Mouse (Mus musculus) lung, embryonic 14.5 days (tissue): ENCODE measurements at regions not wholly inside any gene's neighbourhood (a gene's known extent, or its start where the extent isn't known, plus 50 kb on each side); places are given as distances from the start of the nearest gene placed in this dataset.
"Not testable (repeated sequence)": the region's sequence is repeated elsewhere in the genome, so short reads cannot be mapped to it uniquely, and the experiment has no call there.

Experiments used
- ATAC-seq: fragments of 200-750 bp; cut with Nextera tagmentation; 2 replicates; pipeline ENCODE4 v1.8.0; 2017; ENCODE audit warnings: mild to moderate bottlenecking, moderate TSS enrichment, moderate library complexity; ENCODE audit not compliant: insufficient read depth
- DNase-seq: peaks from one replicate; pipeline ENCODE4 v3.0.0-alpha.2; 2015
- H3K27ac ChIP-seq: fragments of 300-500 bp; sonication (generic); 2 replicates; pipeline ENCODE4 v1.5.1; 2014; ENCODE audit warnings: low read depth, mild to moderate bottlenecking, moderate library complexity
- H3K27me3 ChIP-seq: fragments of 300-500 bp; sonication (generic); 2 replicates; pipeline ENCODE4 v1.6.1; 2014; ENCODE audit warnings: low read length, control low read depth; ENCODE audit not compliant: insufficient read depth
- H3K36me3 ChIP-seq: fragments of 300-500 bp; sonication (generic); 2 replicates; pipeline ENCODE4 v1.6.1; 2014; ENCODE audit warnings: control low read depth; ENCODE audit not compliant: insufficient read depth
- H3K4me1 ChIP-seq: fragments of 300-500 bp; sonication (generic); 2 replicates; pipeline ENCODE4 v1.6.1; 2014; ENCODE audit warnings: antibody characterized with exemption, control low read depth; ENCODE audit not compliant: insufficient read depth
- H3K4me2 ChIP-seq: fragments of 300-500 bp; sonication (generic); 2 replicates; pipeline ENCODE4 v1.6.1; 2014; ENCODE audit warnings: mild to moderate bottlenecking
- H3K4me3 ChIP-seq: fragments of 300-500 bp; sonication (generic); 2 replicates; pipeline ENCODE4 v1.5.1; 2014; ENCODE audit warnings: low read depth, low read length
- H3K9ac ChIP-seq: fragments of 300-500 bp; sonication (generic); 2 replicates; pipeline ENCODE4 v1.6.1; 2014
- H3K9me3 ChIP-seq: fragments of 300-500 bp; sonication (generic); 2 replicates; pipeline ENCODE4 v1.6.1; 2016; ENCODE audit warnings: low read depth, low read length, control low read depth
- CTCF ChIP-seq: IDR thresholded peaks from 2 replicates; pipeline ENCODE4 v1.5.1; 2016; ENCODE audit warnings: antibody characterized with exemption, low read depth
- WGBS: fragments of 180-500 bp; shearing (Covaris S2); extraction: QIAGEN DNeasy Blood & Tissue Kit; methylation state at CpG from one replicate; pipeline ENCODE4 v1.1.7; 2014; 5-methylcytosine and 5-hydroxymethylcytosine counted together

DNA sequence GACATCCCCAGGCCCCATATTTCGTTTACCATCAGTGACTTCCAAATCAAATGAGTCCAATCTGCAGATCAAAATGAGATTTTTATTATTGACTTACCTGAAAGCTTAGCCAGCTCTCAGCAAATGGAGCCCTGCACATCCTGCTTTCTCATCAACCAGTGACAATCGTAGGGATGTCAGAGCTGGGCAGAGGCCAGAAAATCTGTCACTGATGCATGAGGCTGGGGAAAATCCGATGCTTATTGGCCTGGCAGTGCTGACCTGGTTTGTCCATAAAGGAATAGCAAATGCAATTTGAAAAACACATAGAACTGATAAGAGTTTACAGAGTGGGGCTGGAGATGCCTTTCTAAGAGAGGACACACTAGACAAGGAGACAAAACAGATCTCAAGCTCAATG is 518.1 kb upstream of the Clint1 start:
- ATAC-seq, result no peak
- Histone ChIP-seq H3K4me3 (no peak overlapping the region), H3K27me3 (no peaks in the 10 kb centered on the region), H3K27ac (no peak overlapping the region), H3K4me2 (no peak overlapping the region), H3K4me1 (no peaks in the 10 kb centered on the region), H3K36me3 (no peaks in the 10 kb centered on the region), H3K9ac (no peak overlapping the region), H3K9me3 (no peaks in the 10 kb centered on the region)
- TF ChIP-seq CTCF, result no peak
- no peak for DNase-seq
- WGBS, result 58% methylated on average over 3 of the region's 3 CpGs

DNA sequence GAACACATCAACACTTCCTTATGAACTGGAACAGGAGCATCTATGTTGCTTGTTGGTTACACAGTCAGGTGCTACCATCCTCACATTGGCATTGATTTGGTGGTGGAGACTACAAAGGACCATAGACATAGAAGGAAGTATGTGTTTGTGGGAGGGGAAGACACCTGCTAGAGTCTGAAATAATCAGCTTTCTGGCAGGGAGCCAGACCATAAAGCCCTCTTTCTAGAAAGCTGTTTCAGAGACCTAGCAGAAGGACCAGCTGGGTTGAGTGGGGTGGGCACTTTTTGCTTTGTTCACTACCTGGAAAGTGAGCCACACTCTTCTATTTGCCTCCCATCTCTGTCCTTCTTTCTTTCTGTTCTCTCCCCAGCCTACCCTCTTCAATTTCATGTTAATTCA is 502.5 kb upstream of the Clint1 start:
- no peaks in the 10 kb centered on the region for H3K9me3 ChIP-seq
- no peaks in the 10 kb centered on the region for H3K4me1 ChIP-seq
- TF ChIP-seq CTCF, result no peak
- H3K27me3 ChIP-seq, result no peaks in the 10 kb centered on the region
- ATAC-seq (no peak), DNase-seq (no peak)
- no peak overlapping the region for H3K27ac ChIP-seq
- no peaks in the 10 kb centered on the region for H3K36me3 ChIP-seq
- no peak overlapping the region for H3K4me3 ChIP-seq
- no peak overlapping the region for H3K9ac ChIP-seq
- H3K4me2 ChIP-seq, result no peak overlapping the region

DNA sequence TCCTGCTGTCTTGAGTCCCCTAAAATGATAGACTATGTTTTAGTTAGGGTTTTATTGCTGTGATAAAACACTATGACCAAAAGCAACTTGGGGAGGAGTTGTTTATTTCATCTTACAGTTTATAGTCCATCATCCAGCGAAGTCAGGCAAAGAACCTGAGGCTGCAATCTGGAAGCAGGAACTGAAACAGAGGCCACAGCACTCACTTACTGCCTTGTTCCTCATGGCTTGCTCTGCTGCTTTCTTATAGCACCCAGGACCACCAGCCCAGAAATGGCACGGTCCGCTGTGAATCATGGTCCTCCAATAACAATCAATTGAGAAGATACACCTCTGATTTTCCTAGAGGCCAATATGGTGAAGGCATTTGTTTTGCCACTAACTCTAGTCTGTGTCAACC is 486.5 kb upstream of the Clint1 start:
- Histone ChIP-seq H3K27me3 (no peaks in the 10 kb centered on the region), H3K4me3 (no peak overlapping the region), H3K9me3 (no peaks in the 10 kb centered on the region), H3K4me2 (no peak overlapping the region), H3K27ac (no peak overlapping the region), H3K36me3 (no peaks in the 10 kb centered on the region), H3K4me1 (no peaks in the 10 kb centered on the region), H3K9ac (no peak overlapping the region)
- ATAC-seq (no peak), DNase-seq (no peak)
- no peak for TF ChIP-seq CTCF
- 83% methylated on average over 3 of the region's 3 CpGs for WGBS

- Histone ChIP-seq H3K36me3 (no peaks in the 10 kb centered on the region), H3K4me3 (no peak overlapping the region), H3K4me2 (no peak overlapping the region), H3K9ac (no peak overlapping the region), H3K27me3 (no peaks in the 10 kb centered on the region), H3K27ac (no peak overlapping the region), H3K9me3 (no peaks in the 10 kb centered on the region), H3K4me1 (no peaks in the 10 kb centered on the region)
- TF ChIP-seq CTCF, result no peak
- no peak for ATAC-seq
- WGBS, result 66% methylated on average over 11 of the region's 11 CpGs
- no peak for DNase-seq
Measured at GRCm38 (mm10) chr11:45389243-45390146, 462.4 kb upstream of the Clint1 start.

GRCm38 (mm10) chr11:45396009-45396408 is 455.8 kb upstream of the Clint1 start:
- no peak for TF ChIP-seq CTCF
- Histone ChIP-seq H3K36me3 (no peaks in the 10 kb centered on the region), H3K4me3 (no peak overlapping the region), H3K9ac (no peak overlapping the region), H3K4me1 (no peaks in the 10 kb centered on the region), H3K27ac (no peak overlapping the region), H3K27me3 (no peaks in the 10 kb centered on the region), H3K4me2 (no peak overlapping the region), H3K9me3 (no peaks in the 10 kb centered on the region)
- WGBS, result 10% methylated on average over 3 of the region's 3 CpGs
- ATAC-seq, result no peak
- DNase-seq, result peak; percentile 69

DNA sequence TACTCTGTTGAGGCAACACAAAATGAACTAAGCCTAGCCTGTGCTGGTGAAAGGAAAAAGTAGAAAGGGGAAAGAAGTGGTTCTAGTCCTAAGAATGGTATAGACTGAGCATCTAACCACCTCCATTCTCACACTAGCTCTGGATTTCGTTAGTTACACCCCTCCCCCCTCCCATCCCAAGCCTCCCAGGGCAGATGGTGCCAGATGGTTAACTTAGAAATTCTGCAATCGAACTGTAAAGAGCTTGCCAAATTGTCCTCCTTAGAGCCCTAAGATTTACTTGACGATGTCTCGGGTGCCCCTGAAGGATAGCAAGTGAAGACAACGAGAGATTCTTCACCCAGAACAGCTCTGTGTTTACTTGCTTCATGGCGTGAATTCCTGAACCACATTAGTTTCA is 453.7 kb upstream of the Clint1 start:
- WGBS, result 51% methylated on average over 6 of the region's 6 CpGs
- no peak for TF ChIP-seq CTCF
- no peaks in the 10 kb centered on the region for H3K4me1 ChIP-seq
- no peaks in the 10 kb centered on the region for H3K9me3 ChIP-seq
- DNase-seq (no peak), ATAC-seq (no peak)
- no peak overlapping the region for H3K9ac ChIP-seq
- no peak overlapping the region for H3K4me2 ChIP-seq
- no peaks in the 10 kb centered on the region for H3K36me3 ChIP-seq
- H3K27me3 ChIP-seq, result no peaks in the 10 kb centered on the region
- no peak overlapping the region for H3K4me3 ChIP-seq
- no peak overlapping the region for H3K27ac ChIP-seq

DNA sequence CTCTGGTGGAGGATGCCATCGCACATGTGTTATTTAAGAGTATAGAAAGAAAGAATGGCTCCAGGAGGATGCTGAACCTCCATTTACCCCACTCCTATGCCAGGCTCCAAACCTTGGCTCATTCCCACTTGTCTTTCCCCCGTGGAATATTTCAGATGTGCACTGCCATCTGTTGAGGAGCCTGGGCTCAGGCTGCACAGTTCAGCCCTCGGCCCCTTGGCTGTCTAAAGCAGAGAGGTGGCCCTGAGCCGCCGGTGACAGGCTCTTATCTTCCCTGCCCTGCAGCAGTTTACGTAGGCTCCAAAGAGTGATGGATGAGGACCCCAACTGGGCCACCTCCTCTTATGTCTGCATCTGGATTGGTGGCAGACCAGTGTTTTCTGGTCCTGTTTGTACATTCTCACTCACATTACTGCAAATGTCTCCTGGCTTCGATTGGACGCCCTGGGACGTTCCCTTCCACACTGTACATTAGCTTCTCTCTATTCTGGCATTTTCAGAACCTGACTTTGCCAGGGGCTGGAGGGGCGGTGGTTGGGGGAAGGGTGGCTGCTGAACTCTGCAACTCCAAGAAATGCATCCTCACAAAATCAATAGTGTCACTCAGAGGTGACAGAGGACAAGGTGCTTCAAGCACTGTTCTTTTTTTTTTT is 447.3 kb upstream of the Clint1 start:
- Histone ChIP-seq H3K4me1 (no peaks in the 10 kb centered on the region), H3K27ac (no peak overlapping the region), H3K27me3 (no peaks in the 10 kb centered on the region), H3K4me2 (no peak overlapping the region), H3K9ac (no peak overlapping the region), H3K4me3 (no peak overlapping the region), H3K36me3 (no peaks in the 10 kb centered on the region), H3K9me3 (no peaks in the 10 kb centered on the region)
- no peak for TF ChIP-seq CTCF
- WGBS, result 20% methylated on average over 10 of the region's 10 CpGs
- peak; percentile 24; the same call in 1 of the 2 replicates for ATAC-seq
- no peak for DNase-seq

DNA sequence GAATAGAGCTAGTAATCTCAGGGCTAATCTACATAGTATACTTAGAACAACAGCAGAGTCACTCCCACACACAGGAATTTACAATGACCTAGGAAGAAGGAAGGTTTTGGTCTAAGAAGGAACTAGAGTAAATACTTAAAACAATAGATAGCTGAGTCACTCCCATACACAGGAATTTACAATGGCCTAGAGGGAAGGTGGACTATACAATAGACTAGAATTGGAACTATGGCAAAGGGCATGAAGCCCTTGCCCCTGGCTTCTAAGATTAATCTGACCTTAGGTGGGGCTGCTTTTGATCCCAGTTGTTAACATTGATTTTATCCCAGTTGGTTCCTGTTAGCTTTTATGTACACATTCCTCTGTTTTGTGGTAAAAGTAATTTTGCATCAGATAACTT is 427.8 kb upstream of the Clint1 start:
- not testable (repeated sequence) for H3K36me3 ChIP-seq, DNase-seq, H3K27me3 ChIP-seq, H3K4me3 ChIP-seq, H3K9ac ChIP-seq, H3K4me2 ChIP-seq, H3K27ac ChIP-seq, H3K9me3 ChIP-seq, H3K4me1 ChIP-seq, ATAC-seq
